Mouse (Mus musculus): Measurements from ENCODE around the gene Ift122.

- TF ChIP-seq CTCF (IDR thresholded peaks at IDR 0.05; ENCODE audit: extremely low read depth, insufficient read length, insufficient replicate concordance, low read depth, low read length) (no peak), POLR2A (IDR thresholded peaks at IDR 0.05; ENCODE audit: low read depth, low read length) (no peak)
Observed at GRCm38 (mm10) chr6:115938011-115938410, 84.7 kb downstream of the Ift122 start.

All from small intestine, adult 2 months (tissue).